Mouse (Mus musculus): ENCODE measurements at regions not wholly inside any gene's neighbourhood (a gene's known extent, or its start where the extent isn't known, plus 50 kb on each side); places are given as distances from the start of the nearest gene placed in this dataset.

DNA sequence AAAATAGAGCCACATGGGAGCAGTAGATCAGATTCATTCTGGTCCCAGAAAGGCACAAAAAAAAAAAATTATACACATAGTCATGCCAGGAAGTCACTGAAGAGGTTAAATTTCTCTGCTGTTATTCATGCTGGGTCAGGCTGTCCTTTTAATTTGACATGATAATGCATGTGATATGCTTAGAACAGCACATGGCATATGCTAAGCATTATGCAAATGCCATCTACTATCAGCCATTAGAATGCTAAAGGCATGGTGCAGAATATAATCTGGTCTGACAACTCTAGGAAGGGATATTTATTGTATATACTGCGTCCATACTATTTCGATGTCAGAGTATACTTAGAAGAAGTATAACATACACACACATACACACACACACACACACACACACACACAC, 405.6 kb downstream of the AI429214 start:
- Histone ChIP-seq H3K9me3 (replicated peaks; ENCODE audit: control insufficient read depth, low read length) (no peaks in the 10 kb centered on the region), H3K4me1 (ENCODE audit: control insufficient read depth, low read depth, low read length) (no peaks in the 10 kb centered on the region), H3K27me3 (ENCODE audit: control insufficient read depth, insufficient read depth, low read depth, low read length) (no peaks in the 10 kb centered on the region), H3K36me3 (ENCODE audit: control insufficient read depth, insufficient read depth) (no peaks in the 10 kb centered on the region), H3K9ac (ENCODE audit: low read depth, low read length) (no peak overlapping the region), H3K27ac (ENCODE audit: low read length) (no peak overlapping the region), H3K4me2 (ENCODE audit: low read depth, low read length) (no peak overlapping the region), H3K4me3 (ENCODE audit: low read depth, low read length) (no peak overlapping the region)
- no peak for ATAC-seq (ENCODE audit: low read depth)
- WGBS (ENCODE audit: insufficient replicate concordance), result 83% methylated on average over 2 of the region's 2 CpGs

DNA sequence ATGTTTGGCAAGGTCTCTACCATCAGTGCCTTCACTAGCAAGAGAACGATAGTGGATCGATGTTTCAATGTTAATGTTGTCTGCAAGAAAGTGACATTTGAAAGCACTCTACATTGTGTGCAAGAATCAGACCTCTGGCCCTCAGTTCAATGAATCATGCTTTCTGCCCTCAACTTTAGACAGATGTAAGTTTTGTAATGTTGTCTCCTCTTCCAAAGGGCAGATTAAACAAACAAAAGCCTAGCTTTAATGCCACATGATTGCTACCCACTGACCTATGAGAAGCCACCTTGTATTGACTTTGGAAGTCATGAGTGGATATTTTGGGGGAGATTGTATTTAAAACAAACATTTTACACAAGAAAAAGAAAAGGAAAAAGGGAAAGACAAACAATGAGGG, 429.2 kb downstream of the AI429214 start:
- Histone ChIP-seq H3K27ac (ENCODE audit: low read length) (no peak overlapping the region), H3K9me3 (replicated peaks; ENCODE audit: control insufficient read depth, low read length) (no peaks in the 10 kb centered on the region), H3K4me2 (ENCODE audit: low read depth, low read length) (no peak overlapping the region), H3K4me3 (ENCODE audit: low read depth, low read length) (no peak overlapping the region), H3K9ac (ENCODE audit: low read depth, low read length) (no peak overlapping the region), H3K36me3 (ENCODE audit: control insufficient read depth, insufficient read depth) (no peaks in the 10 kb centered on the region), H3K27me3 (ENCODE audit: control insufficient read depth, insufficient read depth, low read depth, low read length) (no peaks in the 10 kb centered on the region), H3K4me1 (ENCODE audit: control insufficient read depth, low read depth, low read length) (no peaks in the 10 kb centered on the region)
- ATAC-seq (ENCODE audit: low read depth), result peak; percentile 95
- WGBS (ENCODE audit: insufficient replicate concordance), result 64% methylated on average over 2 of the region's 2 CpGs

DNA sequence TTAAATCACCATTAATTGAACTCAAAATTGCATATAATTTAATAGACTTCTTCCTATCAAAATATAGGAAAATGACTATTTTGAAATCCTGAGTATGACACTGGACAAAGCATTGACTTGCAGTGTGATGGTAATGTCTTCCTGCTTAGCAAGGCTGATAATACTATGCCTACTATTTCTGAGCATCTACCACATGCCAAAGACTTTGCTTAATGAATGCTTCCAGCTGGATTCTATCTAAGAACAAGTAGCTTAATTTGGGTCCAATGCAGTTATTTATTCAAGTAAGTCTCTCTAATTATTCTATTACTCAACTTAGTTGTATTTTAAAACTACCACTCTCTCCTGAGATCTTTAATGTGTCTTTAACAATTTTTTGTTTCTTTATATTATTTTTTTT, 431.2 kb downstream of the AI429214 start:
- Histone ChIP-seq H3K9ac (ENCODE audit: low read depth, low read length) (no peak overlapping the region), H3K27ac (ENCODE audit: low read length) (no peak overlapping the region)

DNA sequence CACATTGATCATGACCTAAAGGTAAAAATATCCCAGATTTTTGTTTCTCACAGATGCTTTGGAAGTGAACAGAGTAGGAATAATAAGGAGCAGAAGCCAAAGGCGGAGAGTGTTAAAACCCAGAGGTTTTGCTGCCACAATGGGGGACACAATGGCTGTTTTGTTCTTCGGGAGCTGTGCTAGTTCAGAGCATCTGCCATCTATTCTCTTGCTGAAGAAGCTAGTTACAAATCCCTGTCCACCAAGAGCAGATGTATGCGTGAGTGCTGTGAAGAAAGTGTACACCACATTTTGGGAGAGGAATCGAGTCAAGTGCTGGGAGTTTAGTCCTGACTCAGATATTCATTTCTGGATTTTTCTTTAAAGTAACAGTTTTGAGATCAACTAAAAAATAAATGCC, 435.4 kb downstream of the AI429214 start:
- 72% methylated on average over 4 of the region's 4 CpGs for WGBS (ENCODE audit: insufficient replicate concordance)
- Histone ChIP-seq H3K4me3 (ENCODE audit: low read depth, low read length) (no peak overlapping the region), H3K36me3 (ENCODE audit: control insufficient read depth, insufficient read depth) (no peaks in the 10 kb centered on the region), H3K4me1 (ENCODE audit: control insufficient read depth, low read depth, low read length) (no peaks in the 10 kb centered on the region), H3K27ac (ENCODE audit: low read length) (no peak overlapping the region), H3K4me2 (ENCODE audit: low read depth, low read length) (no peak overlapping the region), H3K9me3 (replicated peaks; ENCODE audit: control insufficient read depth, low read length) (no peaks in the 10 kb centered on the region), H3K27me3 (ENCODE audit: control insufficient read depth, insufficient read depth, low read depth, low read length) (no peaks in the 10 kb centered on the region), H3K9ac (ENCODE audit: low read depth, low read length) (no peak overlapping the region)
- no peak for ATAC-seq (ENCODE audit: low read depth)

More for the DNA sequence above, 431.2 kb downstream of the AI429214 start:
- H3K4me3 ChIP-seq (ENCODE audit: low read depth, low read length), result no peak overlapping the region
- H3K4me1 ChIP-seq (ENCODE audit: control insufficient read depth, low read depth, low read length), result no peaks in the 10 kb centered on the region
- ATAC-seq (ENCODE audit: low read depth), result no peak
- no peaks in the 10 kb centered on the region for H3K27me3 ChIP-seq (ENCODE audit: control insufficient read depth, insufficient read depth, low read depth, low read length)
- no peaks in the 10 kb centered on the region for H3K9me3 ChIP-seq (replicated peaks; ENCODE audit: control insufficient read depth, low read length)
- H3K4me2 ChIP-seq (ENCODE audit: low read depth, low read length), result no peak overlapping the region
- no peaks in the 10 kb centered on the region for H3K36me3 ChIP-seq (ENCODE audit: control insufficient read depth, insufficient read depth)

DNA sequence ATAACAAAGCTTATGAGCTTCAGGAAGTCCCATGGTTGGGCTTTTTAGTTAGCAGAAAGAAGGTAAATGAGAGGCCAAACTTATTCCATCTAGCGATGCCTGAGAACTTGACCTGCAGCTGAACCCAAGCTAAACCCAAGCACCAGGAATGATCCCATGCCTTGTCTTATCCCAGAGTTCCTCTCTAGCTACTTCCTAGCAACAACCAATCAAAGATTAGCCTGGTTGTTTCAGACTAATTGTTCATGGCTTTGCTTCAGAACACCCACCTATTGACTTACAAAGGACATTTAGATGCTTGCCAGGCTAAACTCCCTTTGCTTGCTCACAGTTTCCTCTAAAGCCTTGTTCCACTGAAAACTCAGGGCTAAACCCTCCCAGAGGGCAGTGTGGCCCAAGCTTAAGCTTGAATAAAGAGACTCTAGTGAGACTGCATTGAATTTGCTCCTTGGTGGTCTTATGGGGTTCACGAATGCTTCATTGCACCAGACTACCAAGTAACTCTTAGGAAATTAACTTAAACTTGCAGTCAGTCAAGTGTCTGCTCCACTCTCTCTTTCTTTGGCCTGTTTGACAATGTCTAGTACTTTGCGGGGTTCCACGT, 467.2 kb downstream of the AI429214 start:
- Histone ChIP-seq H3K27me3 (ENCODE audit: control insufficient read depth, insufficient read depth, low read depth, low read length) (no peaks in the 10 kb centered on the region), H3K27ac (ENCODE audit: low read length) (no peak overlapping the region), H3K4me2 (ENCODE audit: low read depth, low read length) (no peak overlapping the region), H3K4me1 (ENCODE audit: control insufficient read depth, low read depth, low read length) (no peaks in the 10 kb centered on the region), H3K4me3 (ENCODE audit: low read depth, low read length) (no peak overlapping the region), H3K36me3 (ENCODE audit: control insufficient read depth, insufficient read depth) (no peaks in the 10 kb centered on the region), H3K9me3 (replicated peaks; ENCODE audit: control insufficient read depth, low read length) (no peaks in the 10 kb centered on the region), H3K9ac (ENCODE audit: low read depth, low read length) (no peak overlapping the region)
- 75% methylated on average over 4 of the region's 4 CpGs for WGBS (ENCODE audit: insufficient replicate concordance)
- no peak for ATAC-seq (ENCODE audit: low read depth)

DNA sequence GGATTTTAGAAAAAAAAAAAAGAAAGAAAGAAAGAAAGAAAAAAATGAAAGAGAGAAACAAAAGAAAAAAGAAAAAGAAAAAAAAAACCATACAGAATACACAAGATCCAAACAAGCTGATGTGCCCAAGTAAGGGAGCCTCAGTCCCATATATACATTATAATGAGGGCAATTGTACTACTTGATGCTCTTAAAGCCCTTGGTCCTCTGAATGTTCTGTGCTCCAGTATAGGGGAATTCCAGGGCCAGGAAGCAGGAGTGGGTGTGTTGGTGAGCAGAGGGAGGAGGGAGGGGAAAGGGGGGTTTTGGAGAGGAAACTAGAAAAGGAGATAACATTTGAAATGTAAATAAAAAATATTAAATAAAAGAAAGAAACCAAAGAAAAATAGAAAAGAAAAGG, 472.2 kb downstream of the AI429214 start:
- H3K27ac ChIP-seq (ENCODE audit: low read length), result no peak overlapping the region
- H3K4me3 ChIP-seq (ENCODE audit: low read depth, low read length), result no peak overlapping the region

DNA sequence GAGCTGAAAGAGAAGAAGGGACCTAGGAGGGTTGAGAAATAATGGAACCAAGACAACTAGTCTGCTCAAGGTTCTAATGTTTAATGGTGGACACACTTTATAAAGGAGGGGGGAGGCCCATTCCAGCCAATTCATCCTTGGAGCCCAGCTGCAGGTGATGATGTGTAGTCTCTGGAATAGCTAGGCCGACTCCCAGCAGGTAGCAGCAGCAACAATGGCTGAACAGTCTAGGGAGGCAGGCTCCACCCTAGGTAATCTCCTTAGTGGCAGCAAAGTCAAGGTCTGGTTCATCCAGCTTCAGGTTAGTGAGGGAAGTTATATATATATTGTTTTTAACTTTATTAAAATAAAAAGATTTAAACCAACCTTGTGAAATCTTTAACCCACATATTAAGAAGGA, 474.3 kb downstream of the AI429214 start:
- WGBS (ENCODE audit: insufficient replicate concordance), result 33% methylated on average over 1 of the region's 1 CpGs
- Histone ChIP-seq H3K9me3 (replicated peaks; ENCODE audit: control insufficient read depth, low read length) (no peaks in the 10 kb centered on the region), H3K27ac (ENCODE audit: low read length) (no peak overlapping the region), H3K36me3 (ENCODE audit: control insufficient read depth, insufficient read depth) (no peaks in the 10 kb centered on the region), H3K27me3 (ENCODE audit: control insufficient read depth, insufficient read depth, low read depth, low read length) (no peaks in the 10 kb centered on the region), H3K4me1 (ENCODE audit: control insufficient read depth, low read depth, low read length) (no peaks in the 10 kb centered on the region), H3K9ac (ENCODE audit: low read depth, low read length) (no peak overlapping the region), H3K4me3 (ENCODE audit: low read depth, low read length) (no peak overlapping the region), H3K4me2 (ENCODE audit: low read depth, low read length) (no peak overlapping the region)
- no peak for ATAC-seq (ENCODE audit: low read depth)

More for the DNA sequence above, 472.2 kb downstream of the AI429214 start:
- Histone ChIP-seq H3K9me3 (replicated peaks; ENCODE audit: control insufficient read depth, low read length) (no peaks in the 10 kb centered on the region), H3K9ac (ENCODE audit: low read depth, low read length) (no peak overlapping the region), H3K4me2 (ENCODE audit: low read depth, low read length) (no peak overlapping the region), H3K4me1 (ENCODE audit: control insufficient read depth, low read depth, low read length) (no peaks in the 10 kb centered on the region), H3K36me3 (ENCODE audit: control insufficient read depth, insufficient read depth) (no peaks in the 10 kb centered on the region), H3K27me3 (ENCODE audit: control insufficient read depth, insufficient read depth, low read depth, low read length) (no peaks in the 10 kb centered on the region)
- ATAC-seq (ENCODE audit: low read depth), result no peak

Measured in liver, embryonic 16.5 days (tissue).